Mouse (Mus musculus) liver, postnatal 0 days (tissue): ENCODE measurements around the gene Spty2d1. TPM values are rescaled to one million over a fixed set of nuclear protein-coding genes. Genes with fewer than 3 reads are reported as not detected.

Source experiments
- ATAC-seq: fragments of 200-750 bp; cut with Nextera tagmentation; 2 replicates; pipeline ENCODE4 v1.8.0; 2017; ENCODE audit warnings: mild to moderate bottlenecking, moderate library complexity
- DNase-seq: peaks from one replicate; pipeline ENCODE4 v3.0.0-alpha.2; 2016
- H3K27ac ChIP-seq: fragments of 300-500 bp; sonication (generic); 2 replicates; pipeline ENCODE4 v1.5.1; 2014; ENCODE audit warnings: antibody characterized with exemption, moderate library complexity, mild to moderate bottlenecking, low read depth
- H3K27me3 ChIP-seq: fragments of 300-500 bp; sonication (generic); 2 replicates; pipeline ENCODE4 v1.6.1; 2014; ENCODE audit warnings: low read length, control low read depth, mixed read lengths; ENCODE audit not compliant: insufficient read depth
- H3K36me3 ChIP-seq: fragments of 300-500 bp; sonication (generic); replicated peaks from 2 replicates; pipeline ENCODE4 v1.6.1; 2014; ENCODE audit warnings: mild to moderate bottlenecking, control low read depth, low read length, moderate library complexity, mixed read lengths; ENCODE audit not compliant: insufficient read depth
- H3K4me1 ChIP-seq: fragments of 300-500 bp; sonication (generic); 2 replicates; pipeline ENCODE4 v1.6.1; 2014; ENCODE audit warnings: antibody characterized with exemption, mild to moderate bottlenecking, control low read depth; ENCODE audit not compliant: insufficient read depth
- H3K4me2 ChIP-seq: fragments of 300-500 bp; sonication (generic); 2 replicates; pipeline ENCODE4 v1.6.1; 2014; ENCODE audit warnings: low read depth, mild to moderate bottlenecking, low read length, moderate library complexity, mixed read lengths
- H3K4me3 ChIP-seq: fragments of 300-500 bp; sonication (generic); 2 replicates; pipeline ENCODE4 v1.5.1; 2014; ENCODE audit warnings: low read depth, low read length
- H3K9ac ChIP-seq: fragments of 300-500 bp; sonication (generic); replicated peaks from 2 replicates; pipeline ENCODE4 v1.6.1; 2014; ENCODE audit warnings: mild to moderate bottlenecking, moderate library complexity
- H3K9me3 ChIP-seq: fragments of 300-500 bp; sonication (generic); 2 replicates; pipeline ENCODE4 v1.6.1; 2016; ENCODE audit warnings: mild to moderate bottlenecking, control low read depth, low read length, mixed read lengths
- CTCF ChIP-seq: sonication (generic); IDR thresholded peaks from 2 replicates; pipeline ENCODE4 v1.5.1; 2016; ENCODE audit warnings: antibody characterized with exemption, low read depth
- EP300 ChIP-seq: IDR thresholded peaks from 2 replicates; pipeline ENCODE4 v1.6.1; 2016; ENCODE audit warnings: antibody characterized with exemption, low read depth, mild to moderate bottlenecking
- WGBS: fragments of 180-500 bp; shearing (Covaris S2); extraction: QIAGEN DNeasy Blood & Tissue Kit; methylation state at CpG from one replicate; pipeline ENCODE4 v1.1.7; 2014; ENCODE audit not compliant: insufficient replicate concordance; 5-methylcytosine and 5-hydroxymethylcytosine counted together
- polyA plus RNA-seq: library from polyadenylated mRNA; unstranded; fragments of >200 nt; fragmentation: Nextera tagmentation; extraction: Ambion mirVana; gene quantifications from 2 replicates; pipeline ENCODE4 v1.2.1, GENCODE M21; 2015

The Spty2d1 gene
- polyA plus RNA-seq, 1 experiment from 2014 or later, result 6.4 TPM

GRCm38 (mm10) chr7:47007109-47007780 lies 966 bp downstream of the Spty2d1 start:
- Histone ChIP-seq H3K4me3 (peak overlapping the region; percentile 79), H3K4me2 (peak overlapping the region; percentile 88), H3K4me1 (peaks cover 26% of the 10 kb centered on the region), H3K27me3 (no peaks in the 10 kb centered on the region), H3K36me3 (no peaks in the 10 kb centered on the region), H3K27ac (peak overlapping the region; percentile 98), H3K9me3 (no peaks in the 10 kb centered on the region), H3K9ac (peak overlapping the region; percentile 81)
- no peak for ATAC-seq
- DNase-seq, result peak; percentile 49
- WGBS, result 11% methylated on average over 21 of the region's 21 CpGs
- TF ChIP-seq EP300, result no peak
- no peak for TF ChIP-seq CTCF

GRCm38 (mm10) chr7:47003411-47004115 lies 4.6 kb downstream of the Spty2d1 start:
- TF ChIP-seq CTCF, result no peak
- no peak for TF ChIP-seq EP300
- H3K4me3 ChIP-seq, result no peak overlapping the region
- ATAC-seq (no peak), DNase-seq (no peak)
- H3K27me3 ChIP-seq, result no peaks in the 10 kb centered on the region
- H3K9ac ChIP-seq, result no peak overlapping the region
- WGBS, result 77% methylated on average over 3 of the region's 3 CpGs
- no peaks in the 10 kb centered on the region for H3K9me3 ChIP-seq
- peaks cover 35% of the 10 kb centered on the region for H3K4me1 ChIP-seq
- no peak overlapping the region for H3K4me2 ChIP-seq
- H3K36me3 ChIP-seq, result peaks cover 5% of the 10 kb centered on the region
- no peak overlapping the region for H3K27ac ChIP-seq

- WGBS, result 73% methylated on average over 4 of the region's 4 CpGs
- Histone ChIP-seq H3K9me3 (no peaks in the 10 kb centered on the region), H3K27me3 (no peaks in the 10 kb centered on the region), H3K4me2 (no peak overlapping the region), H3K4me1 (peaks cover 38% of the 10 kb centered on the region), H3K36me3 (peaks cover 21% of the 10 kb centered on the region), H3K4me3 (no peak overlapping the region), H3K9ac (no peak overlapping the region), H3K27ac (no peak overlapping the region)
- TF ChIP-seq EP300 (no peak), CTCF (no peak)
- no peak for DNase-seq
- ATAC-seq, result no peak
These were observed 6.3 kb downstream of the Spty2d1 start for GRCm38 (mm10) chr7:47001900-47002275.

GRCm38 (mm10) chr7:47001125-47001899 lies 6.9 kb downstream of the Spty2d1 start:
- peaks cover 35% of the 10 kb centered on the region for H3K4me1 ChIP-seq
- no peak overlapping the region for H3K9ac ChIP-seq
- DNase-seq (no peak), ATAC-seq (no peak)
- WGBS, result 51% methylated on average over 5 of the region's 5 CpGs
- peaks cover 25% of the 10 kb centered on the region for H3K36me3 ChIP-seq
- no peak for TF ChIP-seq EP300
- TF ChIP-seq CTCF, result no peak
- no peaks in the 10 kb centered on the region for H3K27me3 ChIP-seq
- no peaks in the 10 kb centered on the region for H3K9me3 ChIP-seq
- H3K27ac ChIP-seq, result no peak overlapping the region
- no peak overlapping the region for H3K4me2 ChIP-seq
- H3K4me3 ChIP-seq, result no peak overlapping the region

GRCm38 (mm10) chr7:47000644-47000983 lies 7.6 kb downstream of the Spty2d1 start:
- Histone ChIP-seq H3K4me1 (peaks cover 35% of the 10 kb centered on the region), H3K36me3 (peaks cover 32% of the 10 kb centered on the region), H3K9ac (no peak overlapping the region), H3K9me3 (no peaks in the 10 kb centered on the region), H3K4me2 (no peak overlapping the region), H3K4me3 (no peak overlapping the region), H3K27me3 (no peaks in the 10 kb centered on the region), H3K27ac (no peak overlapping the region)
- DNase-seq, result no peak
- 79% methylated on average over 3 of the region's 3 CpGs for WGBS
- peak; percentile 35; the same call in 1 of the 2 replicates for ATAC-seq
- no peak for TF ChIP-seq EP300
- TF ChIP-seq CTCF, result no peak

- 76% methylated on average over 8 of the region's 8 CpGs for WGBS
- no peak overlapping the region for H3K9ac ChIP-seq
- 0 out of 2 replicates have a peak overlapping the region, but pooled peaks have one; percentile 30 for H3K27ac ChIP-seq
- TF ChIP-seq EP300 (no peak), CTCF (no peak)
- DNase-seq (no peak), ATAC-seq (no peak)
- H3K4me3 ChIP-seq, result no peak overlapping the region
- no peaks in the 10 kb centered on the region for H3K9me3 ChIP-seq
- no peaks in the 10 kb centered on the region for H3K27me3 ChIP-seq
- no peak overlapping the region for H3K4me2 ChIP-seq
- H3K4me1 ChIP-seq, result peaks cover 35% of the 10 kb centered on the region
- H3K36me3 ChIP-seq, result peaks cover 35% of the 10 kb centered on the region
These were observed 8.1 kb downstream of the Spty2d1 start for GRCm38 (mm10) chr7:46999983-47000643.
